Mouse (Mus musculus) kidney, adult 2 months (tissue): ENCODE results near the gene Prdm16. TPM values are rescaled to one million over a fixed set of nuclear protein-coding genes. Genes with fewer than 3 reads are reported as not detected.
A peak's percentile ranks its signal among the peaks of the same experiment; 100 is the strongest.

Source experiments
- DNase-seq: peaks from one replicate; pipeline ENCODE4 v3.0.0; 2021
- H3K27ac ChIP-seq: fragments of 200-500 bp; 2 replicates; pipeline ENCODE4 v1.5.1; 2012; ENCODE audit warnings: low read depth, low read length, control low read depth, inconsistent platforms; ENCODE audit not compliant: insufficient read depth
- H3K27me3 ChIP-seq: fragments of 200-500 bp; replicated peaks from 2 replicates; pipeline ENCODE4 v1.6.1; 2012; ENCODE audit warnings: mild to moderate bottlenecking, moderate library complexity, low read length, inconsistent platforms; ENCODE audit not compliant: control insufficient read depth, insufficient read depth
- H3K36me3 ChIP-seq: fragments of 200-500 bp; 2 replicates; pipeline ENCODE4 v1.6.1; 2012; ENCODE audit warnings: mild to moderate bottlenecking, moderate library complexity, low read length, inconsistent platforms; ENCODE audit not compliant: control insufficient read depth, insufficient read depth
- H3K4me1 ChIP-seq: fragments of 200-500 bp; 2 replicates; pipeline ENCODE4 v1.6.1; 2011; ENCODE audit warnings: low read length; ENCODE audit not compliant: control insufficient read depth, insufficient read depth
- H3K4me3 ChIP-seq: fragments of 200-500 bp; 2 replicates; pipeline ENCODE4 v1.5.1; 2011; ENCODE audit warnings: mild to moderate bottlenecking, low read depth, low read length, control low read depth; ENCODE audit not compliant: insufficient read depth
- CTCF ChIP-seq: fragments of 200-500 bp; conservative IDR thresholded peaks from 2 replicates; pipeline ENCODE4 v1.5.1; 2011; ENCODE audit warnings: low read depth, mild to moderate bottlenecking, control low read depth, low read length, moderate library complexity, mixed read lengths; ENCODE audit not compliant: insufficient read depth, insufficient read length
- POLR2A ChIP-seq: fragments of 200-500 bp; IDR thresholded peaks from one replicate; pipeline ENCODE4 v1.6.1; 2011; ENCODE audit warnings: low read depth, low read length, control low read depth
- WGBS: fragments of 180-500 bp; shearing (Covaris S2); methylation state at CpG from one replicate; pipeline ENCODE4 v1.1.7; 2018; 5-methylcytosine and 5-hydroxymethylcytosine counted together
- polyA plus RNA-seq: library from polyadenylated mRNA; depleted of rRNA; stranded (reverse); fragments of >200 nt; gene quantifications from 2 replicates; pipeline ENCODE4 v1.2.3, GENCODE M21; 2012

Gene Prdm16
- polyA plus RNA-seq, 1 experiment, result 7.1 TPM

DNA sequence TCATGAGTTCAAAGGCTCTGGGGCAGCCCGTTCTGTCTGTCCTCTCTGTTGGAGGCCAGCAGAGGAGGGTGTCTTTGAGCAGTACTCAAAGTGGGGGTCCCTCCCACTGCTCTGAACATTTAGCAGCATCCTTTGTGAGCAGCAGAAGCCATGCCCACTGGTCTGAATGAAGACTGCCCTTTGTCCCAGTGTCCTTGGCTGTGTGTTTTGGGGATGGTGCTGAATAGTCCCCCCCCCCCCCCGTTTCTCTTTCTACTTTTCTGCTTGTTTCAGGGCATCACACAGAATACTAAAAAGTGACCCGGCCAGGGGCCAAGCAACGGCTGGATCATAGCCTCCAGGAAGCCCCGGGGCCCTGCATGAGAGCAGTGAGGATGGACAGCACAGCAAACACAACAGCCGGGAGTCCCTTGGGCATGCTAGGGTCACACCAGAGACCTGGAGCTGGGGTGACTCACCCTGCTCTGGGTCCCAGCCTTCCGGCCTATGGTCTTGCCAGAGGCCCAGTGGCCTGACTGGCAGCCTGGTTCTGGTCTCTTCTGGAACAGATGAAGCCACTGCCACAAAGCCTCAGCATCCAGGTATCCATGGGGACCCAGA lies 242.4 kb downstream of the Prdm16 start:
- 0 out of 2 replicates have a peak, but pooled peaks cover 6% of the 10 kb centered on the region for H3K4me1 ChIP-seq
- no peak overlapping the region for H3K27ac ChIP-seq
- 69% methylated on average over 7 of the region's 7 CpGs for WGBS
- no peaks in the 10 kb centered on the region for H3K36me3 ChIP-seq
- no peak overlapping the region for H3K4me3 ChIP-seq
- no peak for DNase-seq
- no peaks in the 10 kb centered on the region for H3K27me3 ChIP-seq
- no peak for TF ChIP-seq POLR2A
- no peak for TF ChIP-seq CTCF

GRCm38 (mm10) chr4:154393196-154394122 lies 243.2 kb downstream of the Prdm16 start:
- 0 out of 2 replicates have a peak, but pooled peaks cover 6% of the 10 kb centered on the region for H3K4me1 ChIP-seq
- no peak overlapping the region for H3K4me3 ChIP-seq
- no peak for DNase-seq
- 30% methylated on average over 18 of the region's 18 CpGs for WGBS
- TF ChIP-seq POLR2A (no peak), CTCF (peak; percentile 43)
- H3K27ac ChIP-seq, result no peak overlapping the region
- no peaks in the 10 kb centered on the region for H3K36me3 ChIP-seq
- H3K27me3 ChIP-seq, result no peaks in the 10 kb centered on the region

DNA sequence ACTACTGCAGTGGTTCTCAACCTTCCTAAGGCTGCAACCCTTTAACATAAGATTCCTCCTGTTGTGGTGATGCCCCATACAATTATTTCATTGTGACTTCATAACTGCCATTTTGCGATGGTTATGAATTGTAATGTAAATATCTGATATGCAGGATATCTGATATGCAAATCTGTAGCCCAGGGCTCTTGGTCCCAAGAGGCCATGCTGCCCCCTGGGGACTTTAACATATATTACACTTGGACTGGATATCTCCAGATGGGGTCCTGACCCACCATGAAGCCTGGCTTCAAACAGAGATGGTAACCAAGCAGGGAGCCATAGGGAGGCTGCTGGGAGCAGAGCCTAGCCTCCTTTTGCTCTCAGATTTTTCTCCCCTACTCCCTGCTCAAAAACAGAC lies 244.0 kb downstream of the Prdm16 start:
- no peak for TF ChIP-seq POLR2A
- 0 out of 2 replicates have a peak, but pooled peaks have one; percentile 23 for TF ChIP-seq CTCF
- Histone ChIP-seq H3K4me3 (no peak overlapping the region), H3K36me3 (no peaks in the 10 kb centered on the region), H3K27ac (no peak overlapping the region), H3K4me1 (0 out of 2 replicates have a peak, but pooled peaks cover 6% of the 10 kb centered on the region), H3K27me3 (no peaks in the 10 kb centered on the region)
- whole genome bisulfite sequencing, result 74% methylated on average over 1 of the region's 1 CpGs
- DNase-seq, result no peak

- 23% methylated on average over 20 of the region's 20 CpGs for WGBS
- Histone ChIP-seq H3K27me3 (no peaks in the 10 kb centered on the region), H3K27ac (no peak overlapping the region), H3K4me3 (no peak overlapping the region), H3K4me1 (0 out of 2 replicates have a peak, but pooled peaks cover 6% of the 10 kb centered on the region), H3K36me3 (no peaks in the 10 kb centered on the region)
- peak; percentile 16 for DNase-seq
- TF ChIP-seq POLR2A, result no peak
- no peak for TF ChIP-seq CTCF
Measured at GRCm38 (mm10) chr4:154390333-154391080, 246.2 kb downstream of the Prdm16 start.

DNA sequence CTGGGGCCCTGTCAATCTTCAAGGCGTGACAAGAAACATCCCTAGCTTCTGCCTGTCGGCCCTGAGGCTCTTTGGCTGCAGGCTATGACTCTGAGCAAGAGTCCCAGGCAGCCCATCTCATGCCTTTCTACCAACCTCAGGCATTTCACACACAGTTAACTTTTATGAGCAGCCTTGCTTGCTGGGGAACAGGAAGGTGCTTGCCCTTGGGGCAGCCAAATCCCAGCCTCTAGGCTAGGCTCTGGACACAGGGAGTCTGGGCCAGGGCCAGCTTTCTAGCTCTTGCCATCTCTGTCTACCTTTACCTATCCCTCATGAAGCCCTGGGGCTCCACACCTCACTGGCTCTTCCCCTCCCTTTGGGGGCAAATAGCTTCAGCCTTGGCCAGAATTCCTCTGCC lies 247.0 kb downstream of the Prdm16 start:
- Histone ChIP-seq H3K4me3 (no peak overlapping the region), H3K27me3 (no peaks in the 10 kb centered on the region), H3K36me3 (no peaks in the 10 kb centered on the region), H3K27ac (no peak overlapping the region), H3K4me1 (0 out of 2 replicates have a peak, but pooled peaks cover 6% of the 10 kb centered on the region)
- DNase-seq, result no peak
- TF ChIP-seq CTCF (no peak), POLR2A (no peak)
- 66% methylated on average over 2 of the region's 2 CpGs for WGBS

DNA sequence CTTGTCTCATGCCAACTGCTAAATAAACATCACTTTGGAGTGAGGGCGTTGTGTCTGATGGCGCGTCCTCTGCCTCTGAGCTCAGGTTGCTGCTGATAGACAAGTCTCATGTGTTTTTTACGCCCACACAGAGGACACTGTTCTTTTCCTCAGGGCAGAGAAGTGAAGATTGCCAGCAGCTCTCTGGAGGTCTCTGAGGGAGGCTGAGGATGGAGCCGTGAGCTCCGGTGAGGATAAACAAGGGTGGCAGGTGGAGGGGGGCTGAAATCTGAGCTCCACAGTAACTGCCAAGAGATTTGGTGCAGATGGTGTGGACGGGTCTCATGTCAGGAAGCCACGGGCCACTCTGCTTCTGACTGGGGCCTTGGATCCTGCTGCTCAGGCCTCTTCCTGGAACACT lies 249.9 kb downstream of the Prdm16 start:
- Histone ChIP-seq H3K27ac (no peak overlapping the region), H3K27me3 (no peaks in the 10 kb centered on the region), H3K4me1 (0 out of 2 replicates have a peak, but pooled peaks cover 6% of the 10 kb centered on the region), H3K4me3 (no peak overlapping the region), H3K36me3 (no peaks in the 10 kb centered on the region)
- WGBS, result 66% methylated on average over 8 of the region's 8 CpGs
- TF ChIP-seq POLR2A (no peak), CTCF (no peak)
- no peak for DNase-seq

- Histone ChIP-seq H3K27ac (no peak overlapping the region), H3K4me1 (0 out of 2 replicates have a peak, but pooled peaks cover 6% of the 10 kb centered on the region), H3K27me3 (no peaks in the 10 kb centered on the region), H3K36me3 (no peaks in the 10 kb centered on the region), H3K4me3 (no peak overlapping the region)
- DNase-seq, result no peak
- WGBS, result 69% methylated on average over 2 of the region's 2 CpGs
- TF ChIP-seq CTCF (no peak), POLR2A (no peak)
Measured at GRCm38 (mm10) chr4:154385918-154386317, 250.8 kb downstream of the Prdm16 start.
